Mouse (Mus musculus): Measurements from ENCODE around the gene Scrt2.

DNA sequence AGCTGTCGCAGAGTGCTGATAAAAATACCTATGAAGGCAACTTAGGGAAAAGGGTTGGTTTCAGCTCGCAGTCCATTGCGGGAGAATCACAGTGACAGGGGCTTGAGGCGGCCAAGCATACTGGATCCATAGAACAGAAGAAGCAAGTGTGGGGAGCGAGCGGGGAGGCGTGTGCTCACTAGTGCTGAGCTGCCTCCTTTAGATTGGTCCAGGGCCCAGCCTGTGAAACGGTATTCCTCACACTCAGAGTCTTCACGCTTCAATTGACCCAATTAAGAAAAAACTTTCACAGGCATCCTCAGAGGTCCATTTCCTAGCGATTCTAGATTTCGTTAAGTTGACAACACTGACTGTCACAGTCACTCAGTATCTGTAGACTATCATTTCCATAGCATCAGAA, 59.6 kb downstream of the Scrt2 start:
- TF ChIP-seq CTCF (IDR thresholded peaks at IDR 0.05; ENCODE audit: borderline replicate concordance, insufficient read depth, low read depth, low read length) (no peak), POLR2A (IDR thresholded peaks at IDR 0.05; ENCODE audit: borderline replicate concordance, insufficient read depth, low read length) (no peak)
